Mouse (Mus musculus) left cerebral cortex, postnatal 10 days (tissue): Measurements from ENCODE around the gene Olfr1428. TPM values are rescaled to one million over a fixed set of nuclear protein-coding genes. Genes with fewer than 3 reads are reported as not detected.
"Not testable (repeated sequence)": the region's sequence is repeated elsewhere in the genome, so short reads cannot be mapped to it uniquely, and the experiment has no call there.

Source experiments
- DNase-seq, 2 experiments: peaks; one replicate each; pipeline ENCODE4 v3.0.0; 2021 to 2022; ENCODE audit warnings: low spot score in 2 of 2, mixed read lengths in 1 of 2; ENCODE audit errors: extremely low spot score in 1 of 2
- intact Hi-C: fragments of 180-260 bp; cut with DNase I; formaldehyde crosslinking; loops from one replicate; pipeline ENCODE4 v1.15.1; 2025
- total RNA-seq, 2 experiments: library from RNA; stranded (reverse); gene quantifications; 2 replicates each; pipeline ENCODE4 v1.2.3; 2021

Gene Olfr1428
- not detected for total RNA-seq

DNA sequence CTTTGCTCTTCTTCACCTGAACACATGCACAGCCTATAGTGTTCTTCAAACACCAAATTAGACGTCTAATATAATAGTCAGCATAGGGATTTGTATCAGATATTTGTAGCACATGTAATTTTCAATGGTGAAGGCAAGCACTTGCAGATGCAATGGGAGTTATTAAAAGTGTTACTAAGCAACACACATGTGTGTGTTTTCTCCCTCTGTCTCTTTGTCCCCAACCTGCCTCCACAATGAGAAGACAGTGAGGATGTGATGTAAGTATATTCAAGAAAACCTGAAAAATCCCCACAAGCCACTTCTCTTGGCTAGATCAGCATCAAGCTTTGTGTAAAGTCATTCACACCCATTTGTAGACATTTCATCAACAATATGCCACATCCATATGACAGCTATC, at the start of gene Olfr1428:
Gene Olfr1428, minus strand, starts transcription at position 101 of the 400 bp plus-strand sequence.
- DNase-seq = no peak
- intact Hi-C loops = no loop called here

DNA sequence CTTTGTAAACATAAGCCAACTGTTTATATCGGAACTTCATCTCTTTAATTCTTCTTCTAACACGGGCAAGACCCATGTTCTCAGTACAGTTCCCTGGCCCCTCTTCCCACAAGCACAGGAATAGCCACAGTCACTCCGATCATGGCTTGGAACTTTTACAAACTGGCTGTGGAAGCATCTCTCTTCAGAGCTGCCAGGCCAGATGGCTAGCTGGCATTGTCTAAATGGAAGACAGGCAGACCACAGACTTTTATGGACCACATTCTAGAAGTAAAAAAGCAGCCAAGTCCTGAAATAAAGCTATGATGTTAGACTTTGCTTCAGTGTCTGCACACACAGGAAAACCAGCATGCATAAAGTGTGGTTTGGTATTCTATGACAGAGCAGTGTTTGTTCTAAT, 29.8 kb upstream of the Olfr1428 start:
- intact Hi-C loops = no loop called here
- peak in 1 of 2 experiments; percentile 51 for DNase-seq

DNA sequence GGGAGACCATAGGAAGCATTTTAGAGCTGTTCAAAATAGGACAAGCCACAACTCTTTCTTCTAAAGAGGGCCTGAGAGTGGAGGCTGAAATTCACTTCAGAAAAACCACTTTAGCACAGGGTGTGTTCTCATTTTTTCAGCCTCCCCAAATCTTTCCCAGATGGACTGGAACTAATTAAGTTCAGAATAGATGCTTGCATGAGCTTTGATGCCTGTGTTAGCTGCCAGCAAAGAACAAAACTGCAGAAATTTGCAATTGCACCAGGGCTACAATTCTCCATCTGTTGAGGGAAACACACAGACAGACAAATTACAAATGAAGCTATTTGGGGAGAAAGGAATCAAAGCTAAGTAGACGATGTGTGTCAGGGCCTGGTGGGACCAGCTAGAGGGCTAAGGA, 27.7 kb upstream of the Olfr1428 start:
- intact Hi-C loops = no loop called here

DNA sequence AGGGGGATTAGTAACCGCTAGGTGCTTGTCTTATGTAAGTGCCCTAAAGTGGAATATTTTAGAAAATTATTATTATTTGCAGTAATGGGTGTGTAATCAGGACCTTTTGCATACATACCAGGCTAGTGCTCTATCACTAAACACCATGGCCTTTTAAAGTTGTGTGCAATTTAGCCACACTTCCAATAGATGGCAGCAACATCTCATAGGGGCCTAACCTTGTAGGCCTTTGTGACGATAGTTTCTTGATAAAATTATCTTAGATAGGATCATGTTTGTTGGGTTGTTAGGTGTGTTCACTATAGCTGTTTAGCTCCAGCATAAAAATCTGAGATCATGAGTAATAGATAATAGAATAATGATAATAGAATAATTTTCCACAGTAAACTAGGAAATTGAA, 18.6 kb upstream of the Olfr1428 start:
- intact Hi-C loops = loop anchor here (5.0 kb wide), 1 partner anchor 368 kb away; the partner anchor contains the start of gene Dtx4
- peak in 1 of 2 experiments; percentile 33 for DNase-seq

More for the DNA sequence above, 27.7 kb upstream of the Olfr1428 start:
- peak in 1 of 2 experiments; percentile 67 for DNase-seq

DNA sequence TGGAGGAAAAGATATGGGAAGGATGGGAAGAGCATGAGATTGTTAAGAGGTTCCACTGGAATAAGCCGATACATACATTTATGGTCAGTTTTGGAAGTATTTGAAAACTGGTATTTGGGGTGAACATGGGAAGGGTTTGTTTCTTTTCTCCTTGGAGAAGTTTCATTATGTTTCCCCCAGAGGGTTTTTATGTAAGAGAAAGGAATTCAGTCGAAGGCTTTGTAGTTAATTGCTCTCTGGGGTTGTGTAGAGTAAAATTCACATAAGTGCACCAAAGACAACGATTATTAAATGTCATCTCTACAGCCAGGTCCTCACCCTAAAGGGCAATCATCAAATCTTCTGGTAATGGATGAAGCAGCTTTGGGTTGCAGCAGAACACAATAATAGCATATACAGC, 7.4 kb upstream of the Olfr1428 start, which contains the start of gene Olfr76:
Gene Olfr76, minus strand, starts transcription at position 101 of the 400 bp plus-strand sequence.
- intact Hi-C loops = no loop called here
- no peak for DNase-seq

DNA sequence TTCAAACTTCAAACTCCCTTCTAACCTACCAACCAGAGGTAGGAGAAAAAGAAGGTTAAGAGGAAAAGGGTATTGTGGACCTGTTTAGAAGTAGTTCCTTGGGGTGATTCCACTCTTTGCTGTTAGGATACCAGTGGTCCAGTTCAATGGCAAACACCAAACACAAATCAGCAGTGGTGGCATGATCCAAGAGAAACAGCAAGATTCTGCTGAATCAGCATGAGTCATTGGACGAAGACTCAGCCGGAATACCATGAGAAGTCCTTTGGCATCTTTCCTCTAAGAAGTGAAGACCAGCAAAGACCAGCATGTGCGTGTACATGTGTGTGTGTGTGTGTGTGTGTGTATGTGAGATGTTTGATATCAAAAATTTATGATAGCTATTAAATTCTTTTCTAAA, 767 bp upstream of the Olfr1428 start:
- no peak for DNase-seq
- intact Hi-C loops = no loop called here

DNA sequence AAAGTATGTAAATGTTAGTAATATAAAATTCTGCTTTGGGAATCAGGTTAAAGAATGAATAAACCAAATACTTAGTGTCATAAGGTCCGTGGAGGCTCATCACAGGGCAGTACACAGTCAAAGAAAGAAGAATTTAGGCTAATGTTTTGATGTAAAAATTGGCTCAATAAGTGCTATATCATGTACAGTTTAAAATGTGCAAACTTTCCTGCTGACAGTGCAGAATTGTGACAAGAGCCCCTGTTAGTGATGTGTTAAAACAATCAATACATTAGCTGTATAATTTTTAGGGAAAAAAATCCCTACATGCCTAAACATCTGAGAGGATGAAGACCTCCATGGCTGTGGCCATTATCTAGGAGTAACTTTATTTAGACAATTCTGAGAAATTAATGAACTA, 1.9 kb downstream of the Olfr1428 start:
- no peak for DNase-seq
- intact Hi-C loops = no loop called here

DNA sequence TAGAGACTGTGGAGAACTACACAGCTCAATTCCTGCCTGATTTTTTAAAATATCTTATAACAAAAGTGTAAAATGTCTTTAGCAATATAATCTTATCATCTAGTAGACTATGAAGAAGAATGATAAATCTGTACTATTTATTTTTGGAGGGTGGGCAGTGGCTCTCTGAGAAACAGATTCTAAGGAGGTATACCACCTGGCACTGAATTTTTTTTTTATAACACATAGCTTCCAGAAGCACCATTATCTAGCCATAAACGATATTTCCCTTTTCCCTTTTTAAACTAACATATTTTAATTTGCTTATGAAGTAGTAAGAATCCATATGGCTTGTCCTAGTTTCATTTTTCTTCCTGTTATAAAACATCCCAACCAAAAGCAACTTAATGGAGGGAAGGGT, 11.2 kb downstream of the Olfr1428 start:
- intact Hi-C loops = no loop called here
- DNase-seq = no peak

DNA sequence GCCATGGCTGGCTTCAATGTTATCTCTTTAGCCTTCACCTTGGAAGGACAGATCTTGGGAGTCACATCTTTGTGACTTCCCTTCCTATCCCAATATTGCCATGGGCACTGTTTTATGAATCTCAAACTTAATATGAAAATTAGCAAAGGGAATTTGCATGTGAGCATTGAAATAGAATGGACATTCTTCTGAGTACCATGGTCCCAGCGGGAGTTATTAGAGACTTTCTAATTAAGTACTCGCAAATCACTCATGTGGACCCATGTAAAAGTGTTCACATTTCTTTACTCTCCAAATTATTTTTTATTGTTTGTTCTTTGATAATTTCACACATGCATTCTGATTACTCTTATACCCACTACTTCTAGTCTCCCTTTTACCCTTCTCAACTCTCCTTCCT, 12.5 kb downstream of the Olfr1428 start, which contains the start of gene Olfr1427:
Gene Olfr1427, minus strand, starts transcription at position 101 of the 400 bp plus-strand sequence.
- intact Hi-C loops = no loop called here
- DNase-seq = no peak

DNA sequence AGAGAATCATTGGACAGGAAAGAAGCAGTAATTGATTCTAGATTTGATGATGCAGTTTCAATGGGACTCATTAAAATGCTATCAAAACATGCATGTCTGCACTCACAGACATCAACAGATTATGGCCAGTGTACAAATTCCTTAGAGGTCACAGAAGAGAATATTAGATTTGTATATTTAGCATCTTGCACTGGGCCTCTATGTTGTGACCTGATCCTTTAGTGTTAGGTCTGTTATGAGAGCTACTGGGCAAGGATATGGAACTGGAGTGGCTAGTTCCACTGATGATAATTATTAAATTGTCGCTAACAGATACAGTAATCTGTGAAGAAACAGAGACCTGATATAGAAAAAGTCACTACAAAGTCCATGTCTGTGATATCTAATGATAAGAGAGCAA, 23.8 kb downstream of the Olfr1428 start, which contains the start of gene Olfr1426:
Gene Olfr1426, minus strand, starts transcription at position 101 of the 400 bp plus-strand sequence.
- intact Hi-C loops = no loop called here
- DNase-seq = no peak

DNA sequence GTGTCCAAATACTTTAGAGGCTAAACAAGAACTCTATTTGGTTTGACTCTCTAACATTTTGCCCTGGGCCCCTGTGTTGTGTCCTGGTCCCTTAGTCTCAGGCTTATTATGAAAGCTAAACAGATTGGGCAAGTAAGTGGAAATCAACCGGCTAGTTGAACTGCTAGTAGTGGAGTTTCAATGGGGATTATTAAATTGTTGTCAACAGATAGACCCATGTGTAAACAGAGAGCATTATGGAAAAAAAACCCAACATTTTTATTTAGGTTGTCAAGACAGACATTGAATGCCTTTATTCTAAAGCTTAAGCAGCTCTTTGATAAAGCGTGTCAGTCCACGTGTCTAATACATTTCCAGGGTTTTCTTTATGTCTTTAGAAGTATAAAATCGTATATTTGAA, 38.1 kb downstream of the Olfr1428 start, which contains the start of gene Olfr1425:
Gene Olfr1425, minus strand, starts transcription at position 101 of the 400 bp plus-strand sequence.
- DNase-seq, intact Hi-C loops: not testable (repeated sequence)

DNA sequence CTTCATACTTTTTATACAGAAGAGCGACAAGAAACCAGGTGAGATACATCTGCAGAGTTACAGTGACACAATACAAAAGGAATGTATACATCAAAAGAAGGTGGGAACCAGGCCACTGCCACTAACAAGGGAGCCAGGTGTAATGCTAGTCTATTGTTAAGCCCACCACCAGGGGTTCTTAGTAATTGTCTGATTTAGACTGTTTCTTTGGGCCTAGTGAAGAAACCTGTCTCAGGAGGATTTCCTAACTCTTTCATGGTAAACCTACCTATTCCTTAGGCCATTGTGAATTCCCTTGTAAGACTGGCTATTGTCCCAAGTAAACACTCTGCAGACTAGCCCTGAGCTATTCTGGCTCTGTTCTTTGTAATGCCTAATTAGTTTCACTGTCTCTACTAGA, 46.2 kb downstream of the Olfr1428 start:
- intact Hi-C loops, DNase-seq: not testable (repeated sequence)

DNA sequence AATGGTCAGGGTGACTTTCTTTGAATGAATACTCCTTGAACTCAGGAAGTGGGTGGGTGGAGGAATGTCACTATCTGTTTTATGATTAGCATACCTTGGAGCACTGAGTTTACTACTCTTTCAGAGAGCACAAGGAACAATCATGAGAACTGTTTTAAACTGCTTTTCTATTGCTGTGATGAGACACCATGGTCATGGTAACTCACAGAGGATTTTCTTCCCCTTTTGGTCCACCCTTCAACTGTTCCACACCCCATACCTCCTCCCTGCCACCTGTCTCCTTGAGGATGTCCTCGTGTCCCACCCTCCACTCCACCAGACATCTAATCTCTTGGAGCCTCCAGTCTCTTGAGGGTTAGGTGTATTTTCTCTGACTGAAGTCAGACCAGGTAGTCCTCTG, 47.9 kb downstream of the Olfr1428 start:
- intact Hi-C loops, DNase-seq: not testable (repeated sequence)

DNA sequence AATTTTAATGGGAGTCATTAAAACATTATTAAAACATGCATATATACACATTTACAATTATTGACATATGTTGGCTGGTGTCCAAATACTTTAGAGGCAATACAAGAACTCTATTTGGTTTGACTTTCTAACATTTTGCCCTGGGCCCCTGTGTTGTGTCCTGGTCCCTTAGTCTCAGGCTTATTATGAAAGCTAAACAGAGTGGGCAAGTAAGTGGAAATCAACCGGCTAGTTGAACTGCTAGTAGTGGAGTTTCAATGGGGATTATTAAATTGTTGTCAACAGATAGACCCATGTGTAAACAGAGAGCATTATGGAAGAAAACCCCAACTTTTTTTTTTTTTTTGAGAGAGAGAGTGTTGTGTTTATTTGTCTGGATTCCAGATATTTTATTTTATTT, 53.1 kb downstream of the Olfr1428 start, which contains the start of gene Olfr1424:
Gene Olfr1424, minus strand, starts transcription at position 101 of the 400 bp plus-strand sequence.
- DNase-seq, intact Hi-C loops: not testable (repeated sequence)

Other genes starting within 250 kb of the Olfr1428 start
- not detected for gene Olfr1419, start 240.8 kb downstream of the Olfr1428 start, total RNA-seq
- gene Olfr1420, start 229.3 kb downstream of the Olfr1428 start, total RNA-seq = not detected
- gene Patl1, start 203.5 kb downstream of the Olfr1428 start, total RNA-seq = 10 to 100 TPM; 19.8 to 20.9 TPM
- 10 to 100 TPM; 58.7 to 59.4 TPM for gene Osbp, start 150.0 kb downstream of the Olfr1428 start, total RNA-seq
- gene Olfr1423, start 74.6 kb downstream of the Olfr1428 start, total RNA-seq = not detected
- gene Olfr1424, start 53.2 kb downstream of the Olfr1428 start, total RNA-seq = not detected
- not detected for gene Olfr1425, start 38.2 kb downstream of the Olfr1428 start, total RNA-seq
- not detected for gene Olfr1426, start 23.9 kb downstream of the Olfr1428 start, total RNA-seq
- not detected for gene Olfr1427, start 12.6 kb downstream of the Olfr1428 start, total RNA-seq
- not detected for gene Olfr76, start 7.3 kb upstream of the Olfr1428 start, total RNA-seq
- gene Olfr1555-ps1, start 54.2 kb upstream of the Olfr1428 start, total RNA-seq = not detected
- not detected for gene Olfr1431, start 84.7 kb upstream of the Olfr1428 start, total RNA-seq
- gene Olfr1432, start 116.7 kb upstream of the Olfr1428 start, total RNA-seq = not detected
- gene Olfr262, start 125.8 kb upstream of the Olfr1428 start, total RNA-seq = not detected
- gene Olfr235, start 145.1 kb upstream of the Olfr1428 start, total RNA-seq = not detected
- not detected for gene Olfr1434, start 164.0 kb upstream of the Olfr1428 start, total RNA-seq
- gene Olfr1436, start 183.2 kb upstream of the Olfr1428 start, total RNA-seq = not detected
- not detected for gene Olfr1437, start 209.2 kb upstream of the Olfr1428 start, total RNA-seq
- not detected for gene Olfr1438-ps1, start 220.0 kb upstream of the Olfr1428 start, total RNA-seq